Mouse (Mus musculus) midbrain, embryonic 11.5 days (tissue): ENCODE measurements around the gene Abca15. TPM values are rescaled to one million over a fixed set of nuclear protein-coding genes. Genes with fewer than 3 reads are reported as not detected.
"Not testable (repeated sequence)": the region's sequence is repeated elsewhere in the genome, so short reads cannot be mapped to it uniquely, and the experiment has no call there.

Source experiments
- ATAC-seq: fragments of 200-750 bp; cut with Nextera tagmentation; 2 replicates; pipeline ENCODE4 v1.8.0; 2017; ENCODE audit warnings: moderate TSS enrichment, moderate library complexity; ENCODE audit not compliant: low FRiP score
- DNase-seq: peaks from one replicate; pipeline ENCODE4 v3.0.0; 2015; ENCODE audit warnings: low spot score; ENCODE audit errors: missing footprints
- H3K27ac ChIP-seq: fragments of 300-500 bp; sonication (generic); 2 replicates; pipeline ENCODE4 v1.5.1; 2014; ENCODE audit warnings: low read depth, low read length
- H3K27me3 ChIP-seq: fragments of 300-500 bp; sonication (generic); 2 replicates; pipeline ENCODE4 v1.6.1; 2014; ENCODE audit warnings: mild to moderate bottlenecking, low read length, moderate library complexity, mixed read lengths; ENCODE audit not compliant: control insufficient read depth, insufficient read depth
- H3K36me3 ChIP-seq: fragments of 300-500 bp; sonication (generic); 2 replicates; pipeline ENCODE4 v1.6.1; 2014; ENCODE audit warnings: mild to moderate bottlenecking, low read length, moderate library complexity, mixed read lengths; ENCODE audit not compliant: control insufficient read depth, insufficient read depth
- H3K4me1 ChIP-seq: fragments of 300-500 bp; sonication (generic); 2 replicates; pipeline ENCODE4 v1.6.1; 2014; ENCODE audit warnings: low read length; ENCODE audit not compliant: control insufficient read depth, insufficient read depth
- H3K4me2 ChIP-seq: fragments of 300-500 bp; sonication (generic); 2 replicates; pipeline ENCODE4 v1.6.1; 2014; ENCODE audit warnings: mild to moderate bottlenecking, moderate library complexity
- H3K4me3 ChIP-seq: fragments of 300-500 bp; sonication (generic); 2 replicates; pipeline ENCODE4 v1.5.1; 2014; ENCODE audit warnings: low read depth, low read length
- H3K9ac ChIP-seq: fragments of 300-500 bp; sonication (generic); 2 replicates; pipeline ENCODE4 v1.6.1; 2014; ENCODE audit warnings: low read length
- H3K9me3 ChIP-seq: fragments of 300-500 bp; sonication (generic); 2 replicates; pipeline ENCODE4 v1.6.1; 2016; ENCODE audit warnings: low read length; ENCODE audit not compliant: control insufficient read depth
- WGBS: fragments of 180-500 bp; shearing (Covaris S2); extraction: QIAGEN DNeasy Blood & Tissue Kit; methylation state at CpG from one replicate; pipeline ENCODE4 v1.1.7; 2014; 5-methylcytosine and 5-hydroxymethylcytosine counted together
- polyA plus RNA-seq: library from polyadenylated mRNA; unstranded; fragments of >200 nt; fragmentation: Nextera tagmentation; extraction: Ambion mirVana; gene quantifications from 2 replicates; pipeline ENCODE4 v1.2.1, GENCODE M21; 2014

Gene Abca15
- polyA plus RNA-seq: not detected in 2 replicates

DNA sequence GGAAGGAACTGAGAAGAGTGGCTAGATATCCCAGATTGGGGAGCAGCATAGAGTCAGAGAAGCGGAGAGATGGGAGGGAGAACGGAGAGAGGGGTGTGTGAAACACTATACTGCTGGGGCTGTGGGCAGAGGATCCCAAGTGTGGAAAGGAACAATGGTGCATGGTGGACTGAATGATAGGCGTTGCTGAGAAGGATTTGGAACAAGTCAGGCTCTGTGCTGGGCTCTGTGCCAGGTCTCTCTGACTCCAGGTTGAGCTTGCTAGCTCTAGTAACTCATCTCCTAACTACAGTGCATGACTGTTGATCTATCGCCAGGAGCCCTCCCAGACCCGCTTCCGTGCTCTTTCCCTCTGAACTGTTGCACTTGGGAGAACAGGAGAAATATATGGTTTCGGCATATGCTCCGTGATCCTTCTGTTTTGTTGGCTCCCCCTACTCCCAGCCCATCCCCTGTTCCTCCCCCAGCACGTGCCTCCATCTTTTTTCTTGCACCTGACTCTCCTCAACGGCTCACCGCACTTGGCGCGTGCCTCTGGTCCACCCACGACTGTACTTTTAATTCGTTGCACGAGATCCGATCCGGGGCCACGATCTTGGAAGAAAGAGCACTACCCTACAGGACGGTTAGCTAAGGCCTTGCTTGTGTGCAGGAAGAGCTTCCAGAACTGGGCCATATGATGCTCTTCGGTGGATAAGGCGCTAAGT is at the start of gene Abca15:
TSS of gene Abca15 (plus strand) at position 584 of the 707 bp plus-strand sequence.
- peak; percentile 27 for ATAC-seq

DNA sequence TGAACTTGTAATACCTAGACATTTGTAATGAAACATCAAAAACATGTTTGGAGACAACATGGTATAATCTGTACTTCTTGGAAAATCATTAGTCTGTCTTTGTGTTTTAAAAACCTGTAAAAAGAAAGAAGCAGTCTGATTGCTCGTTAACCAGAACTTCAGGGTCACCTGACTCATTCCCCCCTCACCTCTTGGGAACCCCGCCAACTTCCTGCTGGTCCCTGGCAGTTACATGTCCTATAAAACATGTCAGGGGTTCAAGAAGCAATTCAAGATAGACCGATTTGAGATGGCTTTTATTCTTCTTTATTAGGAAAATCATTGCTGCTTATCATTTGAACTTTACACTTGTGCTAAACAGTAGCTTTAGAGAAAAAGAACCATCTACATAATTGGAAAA is 43.2 kb upstream of the Abca15 start:
- WGBS: 83% methylated on average over 3 of the region's 3 CpGs

More for the DNA sequence above, at the start of gene Abca15:
- H3K4me1 ChIP-seq: no peaks in the 10 kb centered on the region
- peak within 1 kb of the TSS; percentile 52 for H3K4me2 ChIP-seq
- H3K9me3 ChIP-seq: no peaks in the 10 kb centered on the region
- no peak within 1 kb of the TSS for H3K9ac ChIP-seq
- H3K27me3 ChIP-seq: no peaks in the 10 kb centered on the region
- WGBS: 88% methylated on average over 22 of the region's 22 CpGs
- no peaks in the 10 kb centered on the region for H3K36me3 ChIP-seq
- H3K27ac ChIP-seq: no peak within 1 kb of the TSS
- H3K4me3 ChIP-seq: no peak within 1 kb of the TSS
- no peak for DNase-seq

DNA sequence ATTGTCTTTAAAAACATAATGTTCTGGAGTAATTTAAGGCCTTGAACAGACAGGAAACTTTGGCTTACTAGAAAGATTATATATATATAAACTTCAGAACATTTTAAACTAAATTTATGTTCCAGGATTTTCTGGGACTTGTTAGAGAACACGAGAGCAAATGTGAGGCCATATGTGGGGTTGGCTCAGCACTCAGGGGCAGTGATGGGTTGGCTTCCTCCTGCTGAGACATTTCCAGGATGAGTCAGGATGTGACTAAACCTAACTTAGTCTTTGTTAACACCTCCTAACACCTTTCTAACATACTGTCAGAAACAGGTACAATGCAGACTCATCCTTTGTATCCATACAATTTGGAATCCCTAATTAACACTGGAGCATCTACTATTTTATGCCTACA is 12.4 kb upstream of the Abca15 start:
- Histone ChIP-seq H3K4me1 (no peaks in the 10 kb centered on the region), H3K9ac (no peak overlapping the region), H3K4me3 (no peak overlapping the region), H3K9me3 (no peaks in the 10 kb centered on the region), H3K4me2 (no peak overlapping the region), H3K27me3 (no peaks in the 10 kb centered on the region), H3K36me3 (no peaks in the 10 kb centered on the region), H3K27ac (no peak overlapping the region)
- no peak for DNase-seq
- ATAC-seq: no peak
- WGBS: 76% methylated on average over 1 of the region's 1 CpGs

More for the DNA sequence above, 43.2 kb upstream of the Abca15 start:
- Histone ChIP-seq H3K27ac (no peak overlapping the region), H3K27me3 (no peaks in the 10 kb centered on the region), H3K4me2 (no peak overlapping the region), H3K4me1 (no peaks in the 10 kb centered on the region), H3K4me3 (no peak overlapping the region), H3K36me3 (no peaks in the 10 kb centered on the region), H3K9ac (no peak overlapping the region), H3K9me3 (no peaks in the 10 kb centered on the region)
- no peak for DNase-seq
- no peak for ATAC-seq

GRCm38 (mm10) chr7:120322963-120323362 is 5.5 kb upstream of the Abca15 start:
- Histone ChIP-seq H3K4me1 (no peaks in the 10 kb centered on the region), H3K27ac (no peak overlapping the region), H3K27me3 (no peaks in the 10 kb centered on the region), H3K9ac (no peak overlapping the region), H3K36me3 (no peaks in the 10 kb centered on the region), H3K4me2 (no peak overlapping the region), H3K4me3 (no peak overlapping the region), H3K9me3 (no peaks in the 10 kb centered on the region)
- DNase-seq (no peak), ATAC-seq (no peak)
- 44% methylated on average over 4 of the region's 4 CpGs for WGBS

DNA sequence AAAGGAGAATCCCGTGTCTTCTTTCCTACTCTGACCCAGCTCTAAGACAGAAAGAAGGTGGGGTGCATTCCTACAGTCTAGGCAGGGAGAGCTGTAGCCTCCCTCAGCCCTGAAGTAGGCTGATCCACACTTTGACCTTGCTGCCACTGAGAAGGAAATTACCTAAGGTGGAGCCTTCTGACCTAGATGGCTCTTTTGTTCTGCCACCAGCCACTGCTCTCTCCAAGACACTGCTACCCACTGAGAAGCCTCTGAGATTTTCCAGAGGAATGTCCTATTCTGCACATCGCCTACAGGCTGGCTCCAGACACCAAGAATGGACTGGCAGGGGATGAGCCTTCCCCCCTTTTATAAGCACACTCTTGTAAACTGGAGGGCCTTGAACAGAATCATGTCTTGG is 2.6 kb upstream of the Abca15 start:
- H3K4me3 ChIP-seq, DNase-seq, H3K27me3 ChIP-seq, ATAC-seq, H3K36me3 ChIP-seq, H3K9ac ChIP-seq, H3K4me2 ChIP-seq, H3K4me1 ChIP-seq, H3K9me3 ChIP-seq, H3K27ac ChIP-seq: not testable (repeated sequence)
- 79% methylated on average over 2 of the region's 2 CpGs for WGBS

- Histone ChIP-seq H3K9me3 (no peaks in the 10 kb centered on the region), H3K4me1 (no peaks in the 10 kb centered on the region), H3K4me2 (peak overlapping the region; percentile 52), H3K4me3 (peak overlapping the region; percentile 18), H3K27ac (no peak overlapping the region), H3K9ac (no peak overlapping the region), H3K27me3 (no peaks in the 10 kb centered on the region), H3K36me3 (no peaks in the 10 kb centered on the region)
- WGBS: 18% methylated on average over 22 of the region's 22 CpGs
- ATAC-seq: peak; percentile 43
- peak; percentile 87 for DNase-seq
Measured at GRCm38 (mm10) chr7:120327220-120328073, 1.0 kb upstream of the Abca15 start.

DNA sequence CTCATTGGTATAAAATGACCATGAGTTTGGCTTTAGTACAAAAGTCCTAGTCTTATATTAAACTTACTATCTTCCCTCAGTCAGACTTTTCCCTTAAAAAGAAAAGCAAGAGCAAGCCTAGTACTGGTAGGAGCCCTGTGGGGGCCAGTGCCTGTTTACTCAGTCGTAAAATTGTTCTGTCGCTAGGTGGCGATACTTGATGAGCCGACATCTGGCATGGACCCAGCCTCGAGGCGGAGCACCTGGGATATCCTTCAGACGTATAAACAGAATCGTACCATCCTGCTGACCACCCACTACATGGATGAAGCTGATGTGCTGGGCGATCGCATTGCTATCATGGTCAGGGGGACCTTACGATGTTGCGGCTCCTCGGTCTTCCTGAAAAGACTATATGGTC is 32.7 kb downstream of the Abca15 start:
- DNase-seq: no peak
- WGBS: 37% methylated on average over 13 of the region's 13 CpGs
- Histone ChIP-seq H3K9ac (no peak overlapping the region), H3K4me3 (no peak overlapping the region), H3K27ac (no peak overlapping the region), H3K36me3 (no peaks in the 10 kb centered on the region), H3K27me3 (no peaks in the 10 kb centered on the region), H3K4me2 (no peak overlapping the region), H3K9me3 (no peaks in the 10 kb centered on the region), H3K4me1 (no peaks in the 10 kb centered on the region)
- 0 out of 2 replicates have a peak, but pooled peaks have one; percentile 58 for ATAC-seq

DNA sequence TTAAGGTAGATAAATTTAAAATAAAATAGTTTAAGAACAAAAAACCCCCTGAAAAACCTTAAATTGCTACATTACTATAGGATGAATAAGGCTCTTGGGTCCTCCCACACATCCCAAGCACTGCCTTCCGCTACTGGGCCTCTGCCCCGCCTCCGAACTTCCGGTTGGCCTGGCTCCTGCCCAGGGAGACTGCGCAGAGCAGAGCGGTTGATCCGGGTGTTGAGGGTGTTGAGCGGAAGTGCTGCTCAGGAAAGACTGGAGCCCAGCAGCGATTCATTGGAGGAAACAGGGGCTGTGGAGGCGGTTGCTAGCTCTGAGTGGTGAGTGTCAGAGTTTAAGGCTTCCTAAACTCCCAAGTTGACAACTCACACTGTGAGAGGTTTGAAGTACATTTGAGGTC is 81.0 kb downstream of the Abca15 start, which contains the start of gene Abca16:
TSS of gene Abca16 (plus strand) at position 201 of the 400 bp plus-strand sequence.
- ATAC-seq: no peak
- Histone ChIP-seq H3K27ac (no peak within 1 kb of the TSS), H3K4me1 (no peaks in the 10 kb centered on the region), H3K4me2 (no peak within 1 kb of the TSS), H3K4me3 (no peak within 1 kb of the TSS), H3K36me3 (no peaks in the 10 kb centered on the region), H3K9ac (no peak within 1 kb of the TSS), H3K27me3 (no peaks in the 10 kb centered on the region), H3K9me3 (no peaks in the 10 kb centered on the region)
- 84% methylated on average over 10 of the region's 10 CpGs for WGBS
- DNase-seq: no peak

- DNase-seq (no peak), ATAC-seq (no peak)
- Histone ChIP-seq H3K27me3 (no peaks in the 10 kb centered on the region), H3K27ac (no peak overlapping the region), H3K36me3 (no peaks in the 10 kb centered on the region), H3K4me3 (no peak overlapping the region), H3K4me1 (no peaks in the 10 kb centered on the region), H3K9me3 (no peaks in the 10 kb centered on the region), H3K4me2 (no peak overlapping the region), H3K9ac (no peak overlapping the region)
- 95% methylated on average over 1 of the region's 1 CpGs for WGBS
Measured at GRCm38 (mm10) chr7:120412391-120412790, 83.9 kb downstream of the Abca15 start.
